Mouse (Mus musculus) hindbrain, embryonic 14.5 days (tissue): Measurements from ENCODE around the gene Gm17018. TPM values are rescaled to one million over a fixed set of nuclear protein-coding genes. Genes with fewer than 3 reads are reported as not detected.
A peak's percentile ranks its signal among the peaks of the same experiment; 100 is the strongest.

Experiments used
- ATAC-seq: fragments of 200-750 bp; cut with Nextera tagmentation; 2 replicates; pipeline ENCODE4 v1.8.0; 2017; ENCODE audit warnings: moderate number of reproducible peaks, mild to moderate bottlenecking, moderate TSS enrichment, moderate library complexity; ENCODE audit not compliant: low FRiP score
- DNase-seq: peaks from one replicate; pipeline ENCODE4 v3.0.0-alpha.2; 2015; ENCODE audit warnings: low spot score
- H3K27ac ChIP-seq: fragments of 300-500 bp; sonication (generic); 2 replicates; pipeline ENCODE4 v1.5.1; 2014; ENCODE audit warnings: mild to moderate bottlenecking, moderate library complexity
- H3K27me3 ChIP-seq: fragments of 300-500 bp; sonication (generic); 2 replicates; pipeline ENCODE4 v1.6.1; 2014; ENCODE audit warnings: mild to moderate bottlenecking, low read length, mixed read lengths; ENCODE audit not compliant: control insufficient read depth, insufficient read depth
- H3K36me3 ChIP-seq: fragments of 300-500 bp; sonication (generic); replicated peaks from 2 replicates; pipeline ENCODE4 v1.6.1; 2014; ENCODE audit not compliant: control insufficient read depth, insufficient read depth
- H3K4me1 ChIP-seq: fragments of 300-500 bp; sonication (generic); replicated peaks from 2 replicates; pipeline ENCODE4 v1.6.1; 2014; ENCODE audit warnings: antibody characterized with exemption, low read length, mixed read lengths; ENCODE audit not compliant: control insufficient read depth, insufficient read depth
- H3K4me2 ChIP-seq: fragments of 300-500 bp; sonication (generic); replicated peaks from 2 replicates; pipeline ENCODE4 v1.6.1; 2014; ENCODE audit warnings: mild to moderate bottlenecking, moderate library complexity
- H3K4me3 ChIP-seq: fragments of 300-500 bp; sonication (generic); replicated peaks from 2 replicates; pipeline ENCODE4 v1.5.1; 2014; ENCODE audit warnings: mild to moderate bottlenecking, low read length
- H3K9ac ChIP-seq: fragments of 300-500 bp; sonication (generic); 2 replicates; pipeline ENCODE4 v1.6.1; 2014
- H3K9me3 ChIP-seq: fragments of 300-500 bp; sonication (generic); 2 replicates; pipeline ENCODE4 v1.6.1; 2016; ENCODE audit warnings: low read length; ENCODE audit not compliant: control insufficient read depth
- WGBS: fragments of 180-500 bp; shearing (Covaris S2); extraction: QIAGEN DNeasy Blood & Tissue Kit; methylation state at CpG from one replicate; pipeline ENCODE4 v1.1.7; 2014; 5-methylcytosine and 5-hydroxymethylcytosine counted together
- polyA plus RNA-seq: library from polyadenylated mRNA; unstranded; fragments of >200 nt; fragmentation: Nextera tagmentation; extraction: Ambion mirVana; gene quantifications from 2 replicates; pipeline ENCODE4 v1.2.1, GENCODE M21; 2014

Gm17018 gene
- polyA plus RNA-seq, 1 experiment from 2014 or later, result 87.4 TPM

GRCm38 (mm10) chr19:45580235-45580634 lies 19.8 kb downstream of the Gm17018 start:
- Histone ChIP-seq H3K9me3 (no peaks in the 10 kb centered on the region), H3K4me3 (no peak overlapping the region), H3K27ac (no peak overlapping the region), H3K4me2 (no peak overlapping the region), H3K4me1 (peaks cover 11% of the 10 kb centered on the region), H3K27me3 (no peaks in the 10 kb centered on the region), H3K9ac (no peak overlapping the region), H3K36me3 (peaks cover 20% of the 10 kb centered on the region)
- WGBS, result 23% methylated on average over 12 of the region's 12 CpGs
- ATAC-seq (0 out of 2 replicates have a peak, but pooled peaks have one; percentile 44), DNase-seq (no peak)

- 68% methylated on average over 3 of the region's 3 CpGs for WGBS
- no peak for DNase-seq
- Histone ChIP-seq H3K27ac (no peak overlapping the region), H3K4me2 (no peak overlapping the region), H3K9ac (no peak overlapping the region), H3K4me1 (peaks cover 11% of the 10 kb centered on the region), H3K27me3 (no peaks in the 10 kb centered on the region), H3K36me3 (peaks cover 20% of the 10 kb centered on the region), H3K4me3 (no peak overlapping the region), H3K9me3 (no peaks in the 10 kb centered on the region)
- no peak for ATAC-seq
These were observed 20.8 kb downstream of the Gm17018 start for GRCm38 (mm10) chr19:45581257-45581656.

GRCm38 (mm10) chr19:45582161-45582560 lies 21.7 kb downstream of the Gm17018 start:
- Histone ChIP-seq H3K4me1 (peaks cover 11% of the 10 kb centered on the region), H3K4me3 (no peak overlapping the region), H3K4me2 (no peak overlapping the region), H3K36me3 (peaks cover 20% of the 10 kb centered on the region), H3K9ac (no peak overlapping the region), H3K9me3 (no peaks in the 10 kb centered on the region), H3K27ac (no peak overlapping the region), H3K27me3 (no peaks in the 10 kb centered on the region)
- ATAC-seq, result no peak; the same call in 1 of the 2 replicates
- 11% methylated on average over 8 of the region's 8 CpGs for WGBS
- no peak for DNase-seq

GRCm38 (mm10) chr19:45583136-45583535 lies 22.7 kb downstream of the Gm17018 start:
- Histone ChIP-seq H3K4me3 (no peak overlapping the region), H3K9ac (no peak overlapping the region), H3K27ac (no peak overlapping the region), H3K9me3 (no peaks in the 10 kb centered on the region), H3K27me3 (no peaks in the 10 kb centered on the region), H3K4me2 (no peak overlapping the region), H3K4me1 (peaks cover 11% of the 10 kb centered on the region), H3K36me3 (peaks cover 10% of the 10 kb centered on the region)
- ATAC-seq (no peak), DNase-seq (no peak)
- WGBS, result 87% methylated on average over 6 of the region's 6 CpGs

- Histone ChIP-seq H3K4me3 (no peak overlapping the region), H3K4me2 (no peak overlapping the region), H3K27me3 (no peaks in the 10 kb centered on the region), H3K27ac (no peak overlapping the region), H3K9ac (no peak overlapping the region), H3K4me1 (peaks cover 11% of the 10 kb centered on the region), H3K36me3 (no peaks in the 10 kb centered on the region), H3K9me3 (no peaks in the 10 kb centered on the region)
- ATAC-seq (no peak), DNase-seq (no peak)
- WGBS, result 75% methylated on average over 9 of the region's 9 CpGs
These were observed 24.6 kb downstream of the Gm17018 start for GRCm38 (mm10) chr19:45584856-45585620.

GRCm38 (mm10) chr19:45586850-45587249 lies 26.4 kb downstream of the Gm17018 start:
- WGBS, result 74% methylated on average over 3 of the region's 3 CpGs
- Histone ChIP-seq H3K27ac (no peak overlapping the region), H3K9ac (no peak overlapping the region), H3K4me3 (no peak overlapping the region), H3K4me1 (peaks cover 7% of the 10 kb centered on the region), H3K36me3 (0 out of 2 replicates have a peak, but pooled peaks cover 3% of the 10 kb centered on the region), H3K4me2 (no peak overlapping the region), H3K9me3 (no peaks in the 10 kb centered on the region), H3K27me3 (peaks cover 5% of the 10 kb centered on the region; the same call in 1 of the 2 replicates)
- ATAC-seq (no peak), DNase-seq (no peak)

- 91% methylated on average over 6 of the region's 6 CpGs for WGBS
- no peaks in the 10 kb centered on the region for H3K9me3 ChIP-seq
- 0 out of 2 replicates have a peak, but pooled peaks cover 3% of the 10 kb centered on the region for H3K36me3 ChIP-seq
- DNase-seq, result no peak
- H3K4me1 ChIP-seq, result no peaks in the 10 kb centered on the region
- H3K9ac ChIP-seq, result no peak overlapping the region
- no peak for ATAC-seq
- no peak overlapping the region for H3K4me3 ChIP-seq
- H3K4me2 ChIP-seq, result no peak overlapping the region
- H3K27me3 ChIP-seq, result peaks cover 8% of the 10 kb centered on the region; the same call in 1 of the 2 replicates
- no peak overlapping the region for H3K27ac ChIP-seq
These were observed 27.3 kb downstream of the Gm17018 start for GRCm38 (mm10) chr19:45587509-45588292.

- H3K27ac ChIP-seq, result no peak overlapping the region
- DNase-seq (no peak), ATAC-seq (no peak)
- no peak overlapping the region for H3K4me2 ChIP-seq
- H3K9ac ChIP-seq, result no peak overlapping the region
- H3K36me3 ChIP-seq, result 0 out of 2 replicates have a peak, but pooled peaks cover 3% of the 10 kb centered on the region
- H3K4me1 ChIP-seq, result no peaks in the 10 kb centered on the region
- H3K4me3 ChIP-seq, result no peak overlapping the region
- WGBS, result 83% methylated on average over 6 of the region's 6 CpGs
- H3K27me3 ChIP-seq, result peaks cover 17% of the 10 kb centered on the region; the same call in 1 of the 2 replicates
- H3K9me3 ChIP-seq, result no peaks in the 10 kb centered on the region
These were observed 29.3 kb downstream of the Gm17018 start for GRCm38 (mm10) chr19:45589761-45590160.

GRCm38 (mm10) chr19:45591704-45592103 lies 31.3 kb downstream of the Gm17018 start:
- no peak for DNase-seq
- Histone ChIP-seq H3K4me2 (no peak overlapping the region), H3K9me3 (no peaks in the 10 kb centered on the region), H3K4me3 (no peak overlapping the region), H3K9ac (no peak overlapping the region), H3K4me1 (no peaks in the 10 kb centered on the region; the same call in 1 of the 2 replicates), H3K27me3 (peaks cover 24% of the 10 kb centered on the region; the same call in 1 of the 2 replicates), H3K27ac (no peak overlapping the region), H3K36me3 (0 out of 2 replicates have a peak, but pooled peaks cover 3% of the 10 kb centered on the region)
- WGBS, result 88% methylated on average over 7 of the region's 7 CpGs
- ATAC-seq, result no peak
